Mouse (Mus musculus) MEL (cell line): Measurements from ENCODE around the gene Akap1.

Experiments used
- CTCF ChIP-seq, 3 experiments: IDR thresholded peaks in 2 of 3; conservative IDR thresholded peaks in 1 of 3; 2 replicates each; pipeline ENCODE4 v1.5.1; 2011 to 2012; ENCODE audit warnings: low read length in 3 of 3, low read depth in 2 of 3, mild to moderate bottlenecking in 2 of 3, improper control_type of control experiment in 1 of 3, inconsistent platforms in 1 of 3, mixed read lengths in 1 of 3, moderate library complexity in 1 of 3; ENCODE audit not compliant: control insufficient read depth in 1 of 3, insufficient read depth in 1 of 3, poor library complexity in 1 of 3, severe bottlenecking in 1 of 3
- EP300 ChIP-seq, 2 experiments: IDR thresholded peaks; 2 replicates each; pipeline ENCODE4 v1.6.1; 2011; ENCODE audit warnings: improper control_type of control experiment in 2 of 2, low read length in 2 of 2, low read depth in 1 of 2, mild to moderate bottlenecking in 1 of 2
- POLR2A ChIP-seq, 2 experiments: IDR thresholded peaks; 2 replicates each; pipeline ENCODE4 v1.6.1; 2011 to 2012; ENCODE audit warnings: low read length in 2 of 2, mild to moderate bottlenecking in 2 of 2, control low read depth in 1 of 2, improper control_type of control experiment in 1 of 2, low read depth in 1 of 2, moderate library complexity in 1 of 2; ENCODE audit not compliant: control insufficient read depth in 1 of 2, insufficient read depth in 1 of 2, poor library complexity in 1 of 2
- RCOR1 ChIP-seq: IDR thresholded peaks from 2 replicates; pipeline ENCODE4 v1.6.1; 2012; ENCODE audit warnings: low read depth, mild to moderate bottlenecking, inconsistent platforms, low read length, improper control_type of control experiment
- ZKSCAN1 ChIP-seq: IDR thresholded peaks from 2 replicates; pipeline ENCODE4 v1.6.1; 2012; ENCODE audit warnings: low read depth, mild to moderate bottlenecking, inconsistent platforms, low read length, improper control_type of control experiment, moderate library complexity

DNA sequence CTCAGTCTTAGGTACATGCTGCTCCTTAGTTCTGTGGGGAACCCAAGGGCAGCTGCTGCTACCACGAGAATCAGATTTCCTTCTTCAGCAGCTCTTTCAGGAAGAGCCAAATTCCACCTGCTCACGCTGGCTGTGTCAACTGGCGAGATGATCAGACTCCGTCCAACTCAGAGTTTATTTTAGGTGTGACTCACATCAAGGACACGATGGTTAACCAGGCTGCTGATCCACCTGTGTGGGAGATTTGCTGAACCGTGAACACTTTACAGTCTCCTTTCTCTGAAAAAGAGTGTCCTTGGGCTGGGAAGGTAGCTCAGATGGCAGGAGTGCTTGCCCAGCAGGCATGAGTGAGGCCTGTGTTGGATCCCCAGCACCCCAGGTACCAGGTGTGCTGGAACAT is 38.4 kb upstream of the Akap1 start:
- no peak for TF ChIP-seq CTCF (IDR thresholded peaks at IDR 0.05 in 2 of 3, conservative IDR thresholded peaks at IDR 0.05 in 1 of 3; ENCODE audit: control insufficient read depth in 1 of 3, insufficient read depth in 1 of 3, low read depth in 2 of 3, low read length in 3 of 3, poor library complexity in 1 of 3, severe bottlenecking in 1 of 3)
- TF ChIP-seq ZKSCAN1: no peak
- TF ChIP-seq EP300 (IDR thresholded peaks at IDR 0.05; ENCODE audit: low read depth in 1 of 2, low read length in 2 of 2): no peak
- no peak for TF ChIP-seq POLR2A (IDR thresholded peaks at IDR 0.05; ENCODE audit: control insufficient read depth in 1 of 2, insufficient read depth in 1 of 2, low read depth in 1 of 2, low read length in 2 of 2, poor library complexity in 1 of 2)
- TF ChIP-seq RCOR1: no peak
